Comparison of ENCODE assay signal across 23 mouse cellular contexts in the genomic region with DNA sequence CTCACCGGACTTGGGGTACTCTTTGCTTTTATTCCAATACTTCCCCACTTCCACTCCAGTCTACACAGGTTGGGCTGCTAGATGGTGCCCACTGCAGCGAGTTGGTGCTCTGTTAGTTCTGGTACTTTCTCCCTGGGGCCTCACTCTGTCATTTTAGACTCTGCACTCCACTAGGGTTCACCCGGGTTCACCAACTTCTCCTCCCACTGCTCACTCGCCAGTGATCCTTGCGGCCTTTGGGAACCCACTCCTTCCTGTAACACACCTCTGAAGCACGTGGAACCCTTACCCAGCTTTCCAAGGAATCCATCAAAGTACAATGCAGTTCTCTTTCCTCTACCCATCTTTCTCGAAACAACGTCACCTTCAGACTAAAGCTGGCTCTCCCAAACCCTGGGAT. TPM values are rescaled to one million over a fixed set of nuclear protein-coding genes. Genes with fewer than 3 reads are reported as not detected.
A peak's percentile ranks its signal among the peaks of the same experiment; 100 is the strongest.
DNase-seq lines count a peak whose midpoint lies in the region; ATAC-seq lines count a peak whose summit lies in the region.
"Had no signal": no experiment of that assay in that cellular context is flagged by ENCODE, and none has a peak within 500 bp of the region (broad histone marks: within the 10 kb centered on the region; RNA-seq: fewer than 3 reads in every experiment).

No protein-coding gene starts in this region.

- no peaks in the 10 kb centered on the region for H3K27me3 ChIP-seq in kidney, embryonic 14.5 days (ENCODE audit: control insufficient read depth, insufficient read depth, low read length)
- H3K27me3 ChIP-seq in kidney, embryonic 16.5 days (ENCODE audit: insufficient read depth, low read length) = no peaks in the 10 kb centered on the region
- no peaks in the 10 kb centered on the region for H3K27me3 ChIP-seq in midbrain, embryonic 16.5 days (ENCODE audit: control insufficient read depth, insufficient read depth, low read depth, low read length)
- H3K27me3 ChIP-seq: embryonic facial prominence, embryonic 15.5 days; heart, embryonic 13.5 days; hindbrain, embryonic 12.5 days; Patski had no signal

- H3K36me3 ChIP-seq in kidney, embryonic 14.5 days (ENCODE audit: control insufficient read depth, insufficient read depth, low read length) = no peaks in the 10 kb centered on the region
- H3K36me3 ChIP-seq in kidney, embryonic 16.5 days (ENCODE audit: insufficient read depth, low read length) = no peaks in the 10 kb centered on the region
- no peaks in the 10 kb centered on the region for H3K36me3 ChIP-seq in midbrain, embryonic 16.5 days (ENCODE audit: control insufficient read depth, insufficient read depth, low read length)
- H3K36me3 ChIP-seq: heart, embryonic 13.5 days; hindbrain, embryonic 12.5 days had no signal

- H3K9me3 ChIP-seq in kidney, embryonic 14.5 days (ENCODE audit: control insufficient read depth, low read length) = no peaks in the 10 kb centered on the region
- no peaks in the 10 kb centered on the region for H3K9me3 ChIP-seq in kidney, embryonic 16.5 days (ENCODE audit: low read length)
- no peaks in the 10 kb centered on the region for H3K9me3 ChIP-seq in midbrain, embryonic 16.5 days (replicated peaks; ENCODE audit: control insufficient read depth, low read length, poor library complexity, severe bottlenecking)
- H3K9me3 ChIP-seq: embryonic facial prominence, embryonic 15.5 days; forebrain, embryonic 10.5 days; heart, embryonic 13.5 days; hindbrain, embryonic 12.5 days had no signal

- H3K27ac ChIP-seq in kidney, embryonic 14.5 days (ENCODE audit: low read depth, low read length) = no peak overlapping the region
- no peak overlapping the region for H3K27ac ChIP-seq in kidney, embryonic 16.5 days (ENCODE audit: low read length)
- H3K27ac ChIP-seq in midbrain, embryonic 16.5 days (ENCODE audit: low read length) = no peak overlapping the region
- H3K27ac ChIP-seq: embryonic facial prominence, embryonic 15.5 days; forebrain, embryonic 10.5 days; gastrocnemius, adult 2 months; heart, embryonic 13.5 days; hindbrain, embryonic 12.5 days had no signal

- DNase-seq in kidney, adult 18-20 months = peak; percentile 25
- peak; percentile 50 to 73 for DNase-seq in kidney, postnatal 25 days
- no peak for DNase-seq in spleen, adult 12 weeks (ENCODE audit: low spot score)
- no peak for DNase-seq in cerebellum, adult 11-12 months
- DNase-seq: adrenal gland, adult 2 months; adrenal gland, postnatal 36 days; cerebellum, adult 8-10 months; cerebellum, postnatal 14 days; embryo, embryonic 11 days; gastrocnemius, adult 2 months; gastrocnemius, postnatal 25 days; heart, postnatal 4 days had no signal

- no peak overlapping the region for H3K4me3 ChIP-seq in kidney, embryonic 14.5 days (ENCODE audit: low read length)
- H3K4me3 ChIP-seq in kidney, embryonic 16.5 days (ENCODE audit: low read length) = no peak overlapping the region
- no peak overlapping the region for H3K4me3 ChIP-seq in midbrain, embryonic 16.5 days (ENCODE audit: low read depth, low read length)
- H3K4me3 ChIP-seq: embryonic facial prominence, embryonic 15.5 days; erythroblast, embryonic 14.5 days; forebrain, embryonic 10.5 days; gastrocnemius, adult 2 months; heart, embryonic 13.5 days; hindbrain, embryonic 12.5 days had no signal

- peaks cover 4% of the 10 kb centered on the region; the same call in 1 of the 2 replicates for H3K4me1 ChIP-seq in kidney, embryonic 14.5 days (ENCODE audit: control insufficient read depth, insufficient read depth, low read length)
- peaks cover 30% of the 10 kb centered on the region for H3K4me1 ChIP-seq in kidney, embryonic 16.5 days (ENCODE audit: insufficient read depth, low read length)
- peaks cover 11% of the 10 kb centered on the region for H3K4me1 ChIP-seq in midbrain, embryonic 16.5 days (ENCODE audit: control insufficient read depth, insufficient read depth, low read length)

- 59% methylated on average over 8 of the region's 8 CpGs for WGBS in kidney, embryonic 14.5 days
- WGBS in kidney, embryonic 16.5 days = 51% methylated on average over 8 of the region's 8 CpGs
- WGBS in midbrain, embryonic 16.5 days = 89% methylated on average over 8 of the region's 8 CpGs

- ATAC-seq in kidney, embryonic 14.5 days (ENCODE audit: low FRiP score, low TSS enrichment) = no peak
- peak; percentile 7; the same call in 1 of the 2 replicates for ATAC-seq in kidney, embryonic 16.5 days (ENCODE audit: low FRiP score, low TSS enrichment)
- ATAC-seq in midbrain, embryonic 16.5 days = no peak
- ATAC-seq: activated CD4-positive, CD25-positive, alpha-beta regulatory T cell, adult 4 months; forebrain, embryonic 14.5 days; Patski had no signal

- H3K4me2 ChIP-seq in kidney, embryonic 14.5 days (replicated peaks; ENCODE audit: low read depth, low read length) = no peak overlapping the region
- H3K4me2 ChIP-seq in kidney, embryonic 16.5 days (replicated peaks; ENCODE audit: low read depth, low read length) = no peak overlapping the region
- H3K4me2 ChIP-seq in midbrain, embryonic 16.5 days (ENCODE audit: low read length) = no peak overlapping the region
- H3K4me2 ChIP-seq: embryonic facial prominence, embryonic 15.5 days; heart, embryonic 13.5 days; hindbrain, embryonic 12.5 days had no signal

- no peak overlapping the region for H3K9ac ChIP-seq in kidney, embryonic 14.5 days (ENCODE audit: low read depth, low read length)
- no peak overlapping the region for H3K9ac ChIP-seq in kidney, embryonic 16.5 days (replicated peaks; ENCODE audit: low read length)
- H3K9ac ChIP-seq in midbrain, embryonic 16.5 days (ENCODE audit: low read depth, low read length) = no peak overlapping the region
- H3K9ac ChIP-seq: embryonic facial prominence, embryonic 15.5 days; heart, embryonic 13.5 days; hindbrain, embryonic 12.5 days had no signal

RNA-seq across cellular contexts. Expression of a gene that starts 9.7 kb away (rescaled TPM):
- 3.7 and 4.1 TPM in 2 replicates for polyA plus RNA-seq in kidney, embryonic 14.5 days (2014; fragmentation: Nextera tagmentation; extraction: Ambion mirVana)
- 7.8 and 8.2 TPM in 2 replicates for polyA plus RNA-seq in kidney, embryonic 16.5 days (2015; fragmentation: Nextera tagmentation; extraction: Ambion mirVana)
- 15.5 and 20.6 TPM in 2 replicates for polyA plus RNA-seq in midbrain, embryonic 16.5 days (2015; fragmentation: Nextera tagmentation; extraction: Ambion mirVana)
- polyA plus RNA-seq: erythroblast, embryonic 14.5 days had no signal

Comparison
In these comparisons a context has a peak if more than half of its experiments do, and no peak if none do; other contexts are left out.
1. DNase-seq: peak in kidney, adult 18-20 months (single experiment) and kidney, postnatal 25 days (2 of 2); none in spleen, adult 12 weeks (single experiment) and cerebellum, adult 11-12 months (single experiment).